Mouse (Mus musculus) stomach, postnatal 0 days (tissue): ENCODE data around the gene Slc25a18.

ENCODE experiments used
- CTCF ChIP-seq: IDR thresholded peaks from 2 replicates; pipeline ENCODE4 v1.5.1; 2016; ENCODE audit warnings: antibody characterized with exemption, low read depth, mild to moderate bottlenecking, moderate library complexity
- EP300 ChIP-seq: optimal IDR thresholded peaks from 2 replicates; pipeline ENCODE3; 2016; ENCODE audit warnings: antibody characterized with exemption

GRCm38 (mm10) chr6:120822307-120822928, 49.0 kb downstream of the Slc25a18 start, which contains the start of gene Atp6v1e1:
- TF ChIP-seq CTCF: peak; percentile 12; the same call in 1 of the 2 replicates
- peak; percentile 67 for TF ChIP-seq EP300
